Mouse (Mus musculus) hindlimb bud, embryonic 11.5 days (tissue): ENCODE measurements around the gene Kcnj6.
A peak's percentile ranks its signal among the peaks of the same experiment; 100 is the strongest.

Source experiments
- DNase-seq: peaks from one replicate; pipeline ENCODE4 v3.0.0-alpha.2; 2012; ENCODE audit warnings: low read depth, low spot score; ENCODE audit errors: extremely low spot score

Kcnj6 gene

GRCm38 (mm10) chr16:94997340-94997849 is at the start of gene Kcnj6:
Gene Kcnj6, minus strand, starts transcription at chr16:94997701.
- DNase-seq: no peak

DNA sequence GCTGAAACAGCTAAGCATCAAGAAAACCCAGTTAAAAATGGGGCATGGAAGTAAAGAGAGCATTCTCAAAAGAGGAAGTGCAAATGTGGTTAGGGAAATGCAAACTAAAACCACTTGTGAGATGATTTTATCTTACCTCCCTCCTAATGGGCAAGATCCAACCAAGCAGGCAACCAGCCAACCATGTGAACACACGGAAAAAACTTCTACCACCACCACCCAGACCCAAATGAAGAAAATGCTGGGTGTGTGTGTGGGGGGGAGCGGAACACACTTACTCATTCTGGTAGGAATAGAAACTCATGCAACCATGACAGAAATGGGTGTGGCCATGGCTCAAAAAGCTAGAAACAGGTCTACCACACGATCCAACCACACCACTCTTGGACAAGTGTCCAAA is 12.4 kb upstream of the Kcnj6 start:
- no peak for DNase-seq

DNA sequence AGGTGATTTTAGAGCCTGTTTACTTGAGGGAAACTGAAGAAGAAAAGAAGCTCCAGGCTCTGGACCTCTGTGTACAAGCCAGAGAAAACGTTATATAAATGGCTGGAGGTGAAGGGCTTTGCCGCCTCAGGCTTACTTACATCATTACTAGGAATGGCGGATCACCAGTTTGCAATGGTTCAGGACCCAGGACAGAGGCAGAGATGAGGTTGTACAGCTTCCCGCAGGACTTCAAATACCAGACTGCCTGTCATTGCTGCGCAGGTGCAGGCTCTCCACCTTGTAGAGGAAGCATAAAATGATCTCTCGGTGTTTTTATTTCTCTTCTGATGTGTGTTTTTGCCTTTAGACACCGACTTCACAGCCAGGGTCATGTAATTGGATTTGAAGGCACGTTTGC is 7.1 kb upstream of the Kcnj6 start:
- DNase-seq: no peak

DNA sequence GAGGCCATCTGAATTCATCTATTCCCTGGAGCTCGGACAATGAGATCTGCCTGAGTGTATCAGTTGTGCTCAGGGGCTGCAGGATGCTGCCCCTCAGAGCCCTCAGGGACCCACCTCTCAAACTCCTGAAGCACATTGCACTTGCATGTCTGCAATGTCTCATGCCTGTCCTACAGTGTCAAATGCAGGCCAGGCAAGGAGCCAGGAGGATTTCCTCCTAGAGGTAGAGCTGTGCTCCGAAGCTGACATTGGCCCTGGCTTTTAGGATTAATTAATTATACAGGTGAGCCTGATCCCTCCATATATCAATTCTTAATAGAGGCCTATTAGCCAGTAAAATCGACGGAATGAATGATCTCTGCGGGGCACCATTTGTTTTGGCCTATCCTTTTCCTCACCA is 2.0 kb upstream of the Kcnj6 start:
- no peak for DNase-seq

DNA sequence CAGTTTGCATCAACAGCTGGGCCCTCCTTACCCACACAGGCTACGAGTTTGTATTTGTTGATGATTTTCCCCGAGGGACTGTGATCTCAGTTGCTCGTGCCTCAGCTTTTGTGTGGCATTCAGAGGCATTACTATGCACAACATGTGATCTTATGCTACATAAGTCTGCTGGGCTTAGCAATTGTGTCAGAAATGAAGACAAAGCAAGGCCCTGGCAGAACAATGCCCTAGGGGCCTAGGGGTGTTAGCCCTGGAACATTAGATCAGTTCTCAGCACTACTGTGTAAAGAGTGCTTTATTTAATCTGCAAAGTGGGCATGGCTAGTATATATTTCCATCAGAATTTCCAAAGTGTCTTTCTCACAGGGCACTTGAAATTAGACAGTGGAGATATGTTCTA is 1.5 kb upstream of the Kcnj6 start:
- DNase-seq: no peak

DNA sequence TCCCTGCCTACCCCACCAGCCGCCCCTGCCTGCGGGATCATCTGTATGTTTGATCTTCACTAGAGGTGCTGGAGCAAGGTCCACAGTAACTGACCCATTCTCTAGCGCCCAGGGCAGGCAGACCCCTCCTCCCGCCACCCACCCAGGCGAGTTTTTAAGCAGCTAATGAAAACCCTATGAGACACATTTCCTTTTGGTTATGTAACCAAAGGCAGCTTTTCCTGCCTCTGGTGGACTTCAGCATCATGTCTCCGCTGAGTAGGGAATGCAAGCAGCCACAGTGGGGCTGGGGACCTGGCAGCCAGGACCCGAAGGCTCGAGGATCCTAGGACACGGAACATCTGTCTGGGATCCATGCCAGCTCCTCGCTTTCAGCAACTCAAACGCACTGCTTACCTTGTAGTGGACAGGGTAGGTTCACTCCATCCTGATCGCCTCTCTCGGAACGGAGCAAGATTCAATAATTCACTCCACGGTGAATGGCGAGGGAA is 665 bp downstream of the Kcnj6 start:
- DNase-seq: no peak

GRCm38 (mm10) chr16:94995542-94996131 is 1.9 kb downstream of the Kcnj6 start:
- peak; percentile 71 for DNase-seq

GRCm38 (mm10) chr16:94994924-94995323 is 2.6 kb downstream of the Kcnj6 start:
- DNase-seq: no peak

- DNase-seq: no peak
Measured at GRCm38 (mm10) chr16:94994148-94994547, 3.4 kb downstream of the Kcnj6 start.

DNA sequence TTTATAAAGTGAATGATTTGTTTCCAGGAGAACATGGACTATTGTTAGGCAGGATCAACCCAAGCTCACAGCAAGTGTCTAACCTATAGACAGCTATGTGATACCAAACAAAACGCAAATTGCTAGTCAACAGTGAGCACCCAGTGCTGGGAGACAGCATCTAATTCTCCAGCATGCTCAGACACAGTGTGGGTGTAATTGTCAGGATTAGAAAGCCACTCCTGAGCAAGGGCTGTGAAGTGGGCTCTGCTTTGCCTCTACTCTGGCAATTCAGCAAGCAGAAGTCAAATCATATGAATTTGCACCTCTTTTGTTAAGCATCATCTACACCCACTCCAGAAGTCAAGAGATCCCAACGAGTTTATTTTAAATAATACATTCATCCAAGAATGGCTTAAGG is 7.4 kb downstream of the Kcnj6 start:
- DNase-seq: no peak

DNA sequence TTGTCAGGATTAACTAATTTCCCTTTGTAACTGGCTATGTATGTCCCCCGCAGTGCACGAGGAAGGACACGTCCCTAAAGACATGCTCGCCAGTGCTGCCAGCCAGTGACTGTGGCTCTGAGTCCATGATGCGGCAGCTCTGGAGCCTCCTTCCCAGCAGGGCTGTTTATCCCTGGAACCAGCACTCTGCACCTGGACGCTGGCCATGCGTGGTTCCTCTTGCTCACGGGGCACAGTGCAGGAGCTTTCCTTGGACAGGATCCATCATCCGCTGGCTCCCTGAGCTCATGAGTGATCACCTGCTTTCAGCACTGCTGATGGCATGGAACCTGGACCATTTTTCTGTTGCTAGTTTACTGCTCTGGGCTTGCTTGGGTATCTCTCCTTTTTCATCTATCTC is 10.8 kb downstream of the Kcnj6 start:
- DNase-seq: no peak

GRCm38 (mm10) chr16:94984263-94984662 is 13.2 kb downstream of the Kcnj6 start:
- no peak for DNase-seq

GRCm38 (mm10) chr16:94980374-94980773 is 17.1 kb downstream of the Kcnj6 start:
- DNase-seq: no peak

DNA sequence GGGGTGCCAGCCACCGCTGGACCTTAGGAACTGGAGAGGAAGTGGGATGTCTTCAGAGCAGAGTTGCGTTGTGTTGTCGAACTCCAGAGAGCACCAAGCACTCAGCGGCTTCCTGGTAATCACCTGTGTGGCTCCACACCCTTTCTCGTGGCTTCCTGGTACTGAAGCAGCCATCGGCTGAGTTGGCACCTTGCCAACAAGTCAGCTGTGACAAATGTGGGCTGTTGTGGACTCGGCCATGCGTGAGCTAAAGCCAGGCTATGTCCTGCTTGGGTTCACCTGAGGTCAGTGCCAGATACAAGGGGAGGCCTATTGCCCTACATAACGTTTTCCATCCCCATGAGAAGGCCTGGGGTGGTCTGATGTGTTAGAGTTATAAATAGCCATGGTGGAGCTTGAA is 18.0 kb downstream of the Kcnj6 start:
- no peak for DNase-seq

- DNase-seq: peak; percentile 81
Measured at GRCm38 (mm10) chr16:94972080-94972855, 25.2 kb downstream of the Kcnj6 start.

DNA sequence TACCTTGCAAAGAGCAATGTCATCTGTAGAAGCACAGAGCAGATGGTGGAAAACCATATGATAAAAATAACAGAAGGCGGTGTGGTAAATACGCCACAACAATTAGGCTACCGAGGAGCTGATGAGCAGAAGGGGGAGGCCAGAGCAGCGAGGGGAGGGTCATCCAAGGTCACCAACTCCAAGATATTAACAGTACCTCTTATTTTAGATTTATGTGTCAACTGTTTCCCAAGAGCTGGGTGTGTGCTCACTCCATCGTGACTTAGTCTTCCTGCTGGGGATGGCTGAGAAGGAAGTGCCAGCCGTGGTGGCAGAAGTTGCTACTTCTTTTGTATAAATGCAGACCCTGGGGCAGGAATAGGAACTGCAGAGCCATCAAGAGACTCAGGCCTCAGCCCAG is 28.6 kb downstream of the Kcnj6 start:
- DNase-seq: no peak

GRCm38 (mm10) chr16:94968472-94968871 is 29.0 kb downstream of the Kcnj6 start:
- no peak for DNase-seq

DNA sequence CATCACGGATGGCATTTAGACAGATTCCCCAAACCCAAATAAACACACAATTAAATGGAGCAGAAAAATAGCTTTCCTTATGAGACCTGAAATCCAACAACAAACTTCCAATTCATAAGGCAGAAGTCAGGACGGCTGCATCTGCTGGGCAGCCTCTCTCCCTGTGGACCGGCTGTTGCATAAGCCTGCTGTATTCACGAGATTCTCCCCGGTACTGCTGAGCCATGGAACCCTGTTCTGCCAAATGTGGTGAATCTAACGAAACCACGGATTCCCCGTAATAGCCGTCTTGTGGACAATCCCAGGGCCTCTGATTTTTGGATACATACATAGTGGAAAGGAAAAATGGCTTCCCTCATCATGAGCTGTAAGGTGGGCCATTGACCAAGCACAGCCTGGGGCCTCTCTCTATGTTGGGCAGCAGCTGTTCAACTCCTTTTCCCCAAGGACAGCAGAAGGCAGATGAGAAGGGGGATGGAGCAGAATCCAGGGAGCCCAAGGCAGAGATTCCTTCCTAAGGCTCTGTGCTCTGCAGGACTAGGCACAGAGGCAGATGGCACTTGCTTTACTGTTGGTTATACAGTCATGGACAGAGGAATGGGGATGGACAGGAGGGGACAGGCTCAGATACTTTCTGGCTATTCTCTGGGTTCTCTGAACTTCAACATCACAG is 40.2 kb downstream of the Kcnj6 start:
- DNase-seq: no peak

DNA sequence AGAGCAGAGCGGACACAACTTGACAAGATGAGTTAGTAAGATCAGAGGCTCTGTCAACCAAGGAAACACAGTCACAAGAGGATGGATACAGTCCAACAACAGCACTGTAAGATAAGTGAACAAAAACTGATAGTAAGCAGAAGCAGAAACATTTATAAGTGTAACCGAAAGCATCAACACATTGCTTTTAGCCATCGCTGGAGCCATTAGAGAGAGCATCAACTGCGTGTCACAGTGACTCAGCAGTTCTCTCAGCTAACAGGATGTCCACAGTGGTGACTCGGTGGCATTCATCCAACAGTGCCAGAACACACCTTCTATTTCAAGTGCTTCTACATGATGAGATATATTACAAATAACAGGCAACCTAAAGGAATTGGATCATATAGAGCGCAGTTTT is 41.1 kb downstream of the Kcnj6 start:
- no peak for DNase-seq

DNA sequence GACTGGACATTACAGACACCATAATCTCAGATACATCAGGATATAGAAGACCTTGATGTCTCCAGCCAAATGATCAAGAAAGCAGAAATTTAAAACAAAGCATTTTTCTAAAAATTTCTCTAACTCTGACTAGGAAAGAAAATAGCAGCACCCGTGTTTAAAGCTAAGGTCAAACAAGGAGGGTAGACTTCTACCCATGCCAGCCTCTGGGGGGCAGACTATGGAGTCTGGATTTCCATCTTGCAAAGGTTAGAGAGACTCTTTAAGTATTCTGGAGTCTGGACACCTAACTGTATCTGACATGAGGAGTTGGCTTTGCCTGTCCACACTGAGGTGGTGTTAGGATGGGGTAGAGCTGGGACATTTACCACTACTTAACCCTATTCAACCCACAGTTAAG is 44.2 kb downstream of the Kcnj6 start:
- no peak for DNase-seq

GRCm38 (mm10) chr16:94949172-94949571 is 48.3 kb downstream of the Kcnj6 start:
- no peak for DNase-seq

- DNase-seq: no peak
Measured at GRCm38 (mm10) chr16:94946848-94947247, 50.7 kb downstream of the Kcnj6 start.
